Mouse (Mus musculus): ENCODE data around the gene Mtfmt. TPM values are rescaled to one million over a fixed set of nuclear protein-coding genes. Genes with fewer than 3 reads are reported as not detected.

Mtfmt gene
- polyA plus RNA-seq, 1 experiment, result 18.7 TPM

GRCm38 (mm10) chr9:65398279-65398678 is 37.3 kb upstream of the Mtfmt start, which contains the start of gene Rasl12:
Gene Rasl12 (plus strand): TSS chr9:65398506.
- peak; percentile 9; the same call in 1 of the 2 replicates for TF ChIP-seq POLR2A (IDR thresholded peaks at IDR 0.05; ENCODE audit: borderline replicate concordance, control insufficient read depth, low read depth, low read length)
- TF ChIP-seq CTCF (IDR thresholded peaks at IDR 0.05; ENCODE audit: control insufficient read depth, insufficient read depth, low read length), result no peak
- Histone ChIP-seq H3K4me3 (replicated peaks; ENCODE audit: control insufficient read depth, low read depth, low read length) (peak within 1 kb of the TSS; percentile 37), H3K27ac (ENCODE audit: control insufficient read depth, insufficient read depth, low read depth, low read length, poor library complexity) (peak within 1 kb of the TSS; percentile 23; the same call in 1 of the 2 replicates), H3K4me1 (ENCODE audit: control insufficient read depth, insufficient read depth, low read length) (no peaks in the 10 kb centered on the region)
- WGBS, result 2% methylated on average over 24 of the region's 24 CpGs

DNA sequence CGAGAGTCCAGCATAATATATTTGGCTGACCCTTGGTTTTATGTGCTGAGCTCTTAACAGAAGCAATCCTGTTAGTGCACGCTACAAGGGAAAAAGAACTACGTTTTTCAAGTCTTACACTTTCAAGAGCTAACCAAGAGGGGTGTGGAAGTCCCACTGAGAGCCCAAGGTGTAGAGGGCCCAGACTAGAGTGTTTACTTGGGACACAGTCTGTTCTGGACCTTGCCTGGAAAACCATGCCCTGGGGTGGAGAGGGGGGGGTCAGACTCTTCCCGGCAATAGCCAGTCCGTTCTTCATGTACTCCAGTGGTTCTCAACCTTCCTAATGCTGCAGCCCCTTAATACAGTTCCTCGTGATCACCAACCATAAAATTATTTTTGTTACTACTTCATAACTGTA is 35.6 kb upstream of the Mtfmt start:
- WGBS, result 82% methylated on average over 6 of the region's 6 CpGs
- H3K4me3 ChIP-seq (replicated peaks; ENCODE audit: control insufficient read depth, low read depth, low read length), result no peak overlapping the region
- H3K4me1 ChIP-seq (ENCODE audit: control insufficient read depth, insufficient read depth, low read length), result no peaks in the 10 kb centered on the region
- TF ChIP-seq CTCF (IDR thresholded peaks at IDR 0.05; ENCODE audit: control insufficient read depth, insufficient read depth, low read length) (no peak), POLR2A (IDR thresholded peaks at IDR 0.05; ENCODE audit: borderline replicate concordance, control insufficient read depth, low read depth, low read length) (no peak)
- no peak overlapping the region for H3K27ac ChIP-seq (ENCODE audit: control insufficient read depth, insufficient read depth, low read depth, low read length, poor library complexity)

- Histone ChIP-seq H3K4me1 (ENCODE audit: control insufficient read depth, insufficient read depth, low read length) (no peaks in the 10 kb centered on the region; the same call in 1 of the 2 replicates), H3K27ac (ENCODE audit: control insufficient read depth, insufficient read depth, low read depth, low read length, poor library complexity) (peak overlapping the region; percentile 14; the same call in 1 of the 2 replicates), H3K4me3 (replicated peaks; ENCODE audit: control insufficient read depth, low read depth, low read length) (no peak overlapping the region)
- TF ChIP-seq CTCF (IDR thresholded peaks at IDR 0.05; ENCODE audit: control insufficient read depth, insufficient read depth, low read length), result no peak
- no peak for TF ChIP-seq POLR2A (IDR thresholded peaks at IDR 0.05; ENCODE audit: borderline replicate concordance, control insufficient read depth, low read depth, low read length)
- WGBS, result 17% methylated on average over 15 of the region's 15 CpGs
Observed at GRCm38 (mm10) chr9:65404331-65405183, 31.0 kb upstream of the Mtfmt start.

DNA sequence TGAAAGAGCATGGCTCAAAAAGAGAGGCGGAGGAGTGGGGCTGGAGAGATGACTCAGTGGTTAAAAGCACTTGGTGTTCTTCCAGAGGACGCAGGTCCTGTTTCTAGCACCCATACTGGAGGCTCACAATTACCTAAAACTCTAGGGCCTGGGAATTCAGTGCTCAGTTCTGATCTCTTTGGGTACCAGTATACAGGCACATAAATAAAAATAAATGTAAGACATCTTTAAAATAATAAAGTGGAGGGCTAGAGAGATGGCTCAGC is 30.5 kb upstream of the Mtfmt start:
- no peaks in the 10 kb centered on the region; the same call in 1 of the 2 replicates for H3K4me1 ChIP-seq (ENCODE audit: control insufficient read depth, insufficient read depth, low read length)
- H3K4me3 ChIP-seq (replicated peaks; ENCODE audit: control insufficient read depth, low read depth, low read length), result no peak overlapping the region
- no peak for TF ChIP-seq POLR2A (IDR thresholded peaks at IDR 0.05; ENCODE audit: borderline replicate concordance, control insufficient read depth, low read depth, low read length)
- TF ChIP-seq CTCF (IDR thresholded peaks at IDR 0.05; ENCODE audit: control insufficient read depth, insufficient read depth, low read length), result no peak
- 58% methylated on average over 2 of the region's 2 CpGs for WGBS
- H3K27ac ChIP-seq (ENCODE audit: control insufficient read depth, insufficient read depth, low read depth, low read length, poor library complexity), result 0 out of 2 replicates have a peak overlapping the region, but pooled peaks have one; percentile 14

GRCm38 (mm10) chr9:65407327-65407726 is 28.3 kb upstream of the Mtfmt start:
- Histone ChIP-seq H3K27ac (ENCODE audit: control insufficient read depth, insufficient read depth, low read depth, low read length, poor library complexity) (no peak overlapping the region), H3K4me1 (ENCODE audit: control insufficient read depth, insufficient read depth, low read length) (no peaks in the 10 kb centered on the region; the same call in 1 of the 2 replicates), H3K4me3 (replicated peaks; ENCODE audit: control insufficient read depth, low read depth, low read length) (no peak overlapping the region)
- WGBS, result 81% methylated on average over 5 of the region's 5 CpGs
- TF ChIP-seq CTCF (IDR thresholded peaks at IDR 0.05; ENCODE audit: control insufficient read depth, insufficient read depth, low read length) (no peak), POLR2A (IDR thresholded peaks at IDR 0.05; ENCODE audit: borderline replicate concordance, control insufficient read depth, low read depth, low read length) (no peak)

GRCm38 (mm10) chr9:65407861-65408260 is 27.7 kb upstream of the Mtfmt start:
- TF ChIP-seq CTCF (IDR thresholded peaks at IDR 0.05; ENCODE audit: control insufficient read depth, insufficient read depth, low read length) (no peak), POLR2A (IDR thresholded peaks at IDR 0.05; ENCODE audit: borderline replicate concordance, control insufficient read depth, low read depth, low read length) (no peak)
- H3K27ac ChIP-seq (ENCODE audit: control insufficient read depth, insufficient read depth, low read depth, low read length, poor library complexity), result no peak overlapping the region
- H3K4me3 ChIP-seq (replicated peaks; ENCODE audit: control insufficient read depth, low read depth, low read length), result no peak overlapping the region
- 73% methylated on average over 3 of the region's 3 CpGs for WGBS
- no peaks in the 10 kb centered on the region; the same call in 1 of the 2 replicates for H3K4me1 ChIP-seq (ENCODE audit: control insufficient read depth, insufficient read depth, low read length)

DNA sequence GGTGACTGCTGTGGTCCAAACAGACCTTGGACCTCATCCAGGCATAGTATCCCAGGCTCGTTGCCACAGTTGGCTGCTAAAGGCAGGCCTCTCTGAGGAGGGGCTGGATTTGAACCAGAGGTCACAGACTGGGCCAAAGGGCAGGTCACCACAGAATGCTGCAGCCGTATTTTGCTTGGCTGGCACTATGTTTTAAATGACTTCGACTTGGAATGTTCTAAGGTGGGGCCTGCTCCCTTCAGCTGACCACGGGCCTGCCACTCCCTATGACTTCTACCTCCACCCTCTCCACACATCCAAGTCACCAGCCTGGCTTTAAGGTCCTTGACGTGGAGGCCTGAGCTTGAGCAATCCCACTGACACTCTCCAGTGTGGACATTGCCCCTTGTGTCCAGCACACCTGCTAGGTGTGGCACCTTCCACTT is 26.7 kb upstream of the Mtfmt start:
- WGBS, result 65% methylated on average over 5 of the region's 5 CpGs
- Histone ChIP-seq H3K4me3 (replicated peaks; ENCODE audit: control insufficient read depth, low read depth, low read length) (no peak overlapping the region), H3K4me1 (ENCODE audit: control insufficient read depth, insufficient read depth, low read length) (no peaks in the 10 kb centered on the region; the same call in 1 of the 2 replicates), H3K27ac (ENCODE audit: control insufficient read depth, insufficient read depth, low read depth, low read length, poor library complexity) (no peak overlapping the region)
- no peak for TF ChIP-seq POLR2A (IDR thresholded peaks at IDR 0.05; ENCODE audit: borderline replicate concordance, control insufficient read depth, low read depth, low read length)
- TF ChIP-seq CTCF (IDR thresholded peaks at IDR 0.05; ENCODE audit: control insufficient read depth, insufficient read depth, low read length), result no peak

- no peak overlapping the region for H3K4me3 ChIP-seq (replicated peaks; ENCODE audit: control insufficient read depth, low read depth, low read length)
- H3K27ac ChIP-seq (ENCODE audit: control insufficient read depth, insufficient read depth, low read depth, low read length, poor library complexity), result no peak overlapping the region
- WGBS, result 89% methylated on average over 8 of the region's 8 CpGs
- no peak for TF ChIP-seq CTCF (IDR thresholded peaks at IDR 0.05; ENCODE audit: control insufficient read depth, insufficient read depth, low read length)
- no peak for TF ChIP-seq POLR2A (IDR thresholded peaks at IDR 0.05; ENCODE audit: borderline replicate concordance, control insufficient read depth, low read depth, low read length)
- H3K4me1 ChIP-seq (ENCODE audit: control insufficient read depth, insufficient read depth, low read length), result no peaks in the 10 kb centered on the region; the same call in 1 of the 2 replicates
Observed at GRCm38 (mm10) chr9:65410378-65410777, 25.2 kb upstream of the Mtfmt start.

Measured in bone marrow, adult 2 months (tissue).